Mouse (Mus musculus): ENCODE measurements at regions not wholly inside any gene's neighbourhood (a gene's known extent, or its start where the extent isn't known, plus 50 kb on each side); places are given as distances from the start of the nearest gene placed in this dataset.

GRCm38 (mm10) chr9:50235908-50236307 lies 108.9 kb downstream of the Rpl10-ps3 start:
- TF ChIP-seq CTCF (IDR thresholded peaks at IDR 0.05 in 2 of 3, conservative IDR thresholded peaks at IDR 0.05 in 1 of 3; ENCODE audit: control insufficient read depth in 1 of 3, insufficient read depth in 1 of 3, low read depth in 2 of 3, low read length in 3 of 3, poor library complexity in 1 of 3, severe bottlenecking in 1 of 3) (no peak), MAX (IDR thresholded peaks at IDR 0.05; ENCODE audit: low read length) (no peak), RCOR1 (IDR thresholded peaks at IDR 0.05; ENCODE audit: low read depth, low read length) (no peak), USF2 (IDR thresholded peaks at IDR 0.05; ENCODE audit: borderline replicate concordance in 1 of 2, insufficient read depth in 1 of 2, low read depth in 1 of 2, low read length in 2 of 2) (no peak), POLR2A (IDR thresholded peaks at IDR 0.05; ENCODE audit: control insufficient read depth in 1 of 2, insufficient read depth in 1 of 2, low read depth in 1 of 2, low read length in 2 of 2, poor library complexity in 1 of 2) (no peak), HCFC1 (IDR thresholded peaks at IDR 0.05; ENCODE audit: low read depth, low read length) (no peak), ETS1 (IDR thresholded peaks at IDR 0.05; ENCODE audit: low read depth, low read length) (no peak), MAFK (IDR thresholded peaks at IDR 0.05; ENCODE audit: borderline replicate concordance, low read depth, low read length) (no peak), POLR2AphosphoS5 (IDR thresholded peaks at IDR 0.05; ENCODE audit: borderline replicate concordance, low read depth, low read length) (no peak), TAL1 (IDR thresholded peaks at IDR 0.05; ENCODE audit: low read length) (no peak)

Measured in MEL (cell line).